Mouse (Mus musculus): ENCODE measurements around the gene Lrrc57.
"Not testable (repeated sequence)": the region's sequence is repeated elsewhere in the genome, so short reads cannot be mapped to it uniquely, and the experiment has no call there.

Gene Lrrc57

GRCm38 (mm10) chr2:120599506-120599905 lies 9.8 kb downstream of the Lrrc57 start:
- no peak for DNase-seq (ENCODE audit: low spot score)

DNA sequence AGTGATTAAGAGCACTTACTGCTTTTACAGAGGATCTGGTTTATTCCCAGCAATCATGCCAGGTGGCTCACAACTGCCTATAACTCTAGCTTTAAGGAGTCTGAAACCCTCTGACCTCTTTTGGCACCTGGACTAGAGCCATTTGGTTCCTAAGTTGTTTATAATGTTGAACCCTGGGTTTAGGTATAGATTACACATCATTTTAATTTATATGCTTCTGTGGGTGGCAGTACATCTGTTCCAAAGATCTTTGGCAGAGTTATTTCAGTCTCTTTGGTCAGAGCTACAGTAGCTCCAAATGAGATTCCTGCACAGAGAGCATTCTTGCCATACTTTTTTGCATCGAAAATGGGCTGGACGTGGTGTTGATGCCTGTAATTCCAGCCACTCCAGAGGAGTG lies 11.6 kb downstream of the Lrrc57 start:
- no peak for DNase-seq (ENCODE audit: low spot score)

- no peak for DNase-seq (ENCODE audit: low spot score)
Measured at GRCm38 (mm10) chr2:120592227-120592626, 17.1 kb downstream of the Lrrc57 start.

- DNase-seq (ENCODE audit: low spot score): no peak
Measured at GRCm38 (mm10) chr2:120589759-120590158, 19.6 kb downstream of the Lrrc57 start.

DNA sequence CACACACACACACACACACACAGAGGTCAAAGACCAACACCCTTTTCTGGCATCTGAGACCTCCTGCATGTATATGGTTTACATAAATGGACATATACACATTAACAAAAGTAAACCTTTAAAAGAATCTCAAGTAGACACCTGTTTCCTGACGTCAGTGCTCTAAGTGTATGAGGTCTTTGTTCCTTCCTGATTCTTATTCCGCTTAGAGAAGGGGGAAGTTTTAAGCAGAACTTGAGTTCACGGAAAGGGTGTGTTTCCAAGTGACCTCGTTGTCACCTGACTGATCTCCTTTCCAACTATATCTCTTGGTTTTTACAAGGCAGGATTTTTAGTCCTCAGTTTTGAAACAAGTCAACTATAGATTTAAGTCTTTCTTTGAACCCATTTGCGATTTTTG lies 31.0 kb downstream of the Lrrc57 start:
- no peak for DNase-seq (ENCODE audit: low spot score)

DNA sequence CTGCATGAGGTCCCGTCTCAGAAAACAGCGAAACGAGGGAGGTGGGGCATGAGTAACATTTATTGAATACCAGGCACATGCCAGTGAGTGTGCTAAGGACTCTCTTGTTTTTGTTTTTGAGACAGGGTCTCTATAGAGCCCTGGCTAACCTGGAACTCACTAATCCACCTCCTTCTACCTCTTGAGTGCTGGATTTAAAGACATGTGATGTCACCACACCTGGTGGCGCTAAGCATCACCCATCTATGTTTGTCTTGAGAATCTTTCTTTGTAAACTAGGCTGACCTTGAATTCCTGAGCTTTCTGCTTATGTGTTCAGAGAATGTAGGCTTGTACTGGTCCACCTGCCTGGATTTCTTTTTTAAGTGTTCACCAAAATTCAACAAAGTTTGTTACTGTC lies 31.5 kb downstream of the Lrrc57 start:
- DNase-seq (ENCODE audit: low spot score): no peak

- no peak for DNase-seq (ENCODE audit: low spot score)
Measured at GRCm38 (mm10) chr2:120575978-120576377, 33.3 kb downstream of the Lrrc57 start.

DNA sequence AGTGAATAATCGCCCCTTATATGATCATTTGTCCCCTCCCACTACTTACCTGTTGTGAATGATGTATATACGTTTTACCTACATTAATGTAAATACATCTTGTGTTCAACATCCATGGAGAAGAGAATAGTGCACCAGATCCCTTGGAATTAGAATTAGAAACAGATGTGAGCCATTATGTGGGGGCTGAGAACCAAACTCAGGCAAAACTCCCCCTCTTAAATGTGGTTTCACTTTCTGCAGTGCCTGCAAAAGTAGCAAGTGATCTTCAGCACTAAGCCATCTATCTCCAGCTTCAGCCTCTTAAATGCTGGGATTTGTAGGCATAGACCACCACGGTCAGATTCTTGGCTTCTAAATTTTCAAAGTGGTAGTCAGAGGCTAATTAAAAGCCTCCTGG lies 34.2 kb downstream of the Lrrc57 start:
- DNase-seq (ENCODE audit: low spot score): no peak

DNA sequence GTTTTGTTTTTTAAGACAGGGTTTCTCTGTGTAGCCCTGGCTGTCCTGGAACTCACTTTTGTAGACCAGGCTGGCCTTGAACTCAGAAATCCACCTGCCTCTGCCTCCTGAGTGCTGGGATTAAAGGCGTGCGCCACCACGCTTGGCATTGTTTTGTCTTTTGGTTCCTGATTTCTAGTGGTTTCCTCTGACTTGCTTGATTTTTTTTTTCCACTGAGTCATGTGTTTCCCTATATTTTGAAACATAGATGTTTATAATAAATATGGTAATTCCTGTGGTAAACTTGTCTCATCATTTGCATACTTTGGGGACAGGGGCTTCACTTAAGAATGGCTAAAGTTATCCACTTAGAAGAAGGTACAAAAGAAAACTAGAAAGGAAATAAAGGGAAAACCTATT lies 37.2 kb downstream of the Lrrc57 start:
- DNase-seq (ENCODE audit: low spot score): not testable (repeated sequence)

- DNase-seq (ENCODE audit: low spot score): no peak
Measured at GRCm38 (mm10) chr2:120571081-120571480, 38.2 kb downstream of the Lrrc57 start.

DNA sequence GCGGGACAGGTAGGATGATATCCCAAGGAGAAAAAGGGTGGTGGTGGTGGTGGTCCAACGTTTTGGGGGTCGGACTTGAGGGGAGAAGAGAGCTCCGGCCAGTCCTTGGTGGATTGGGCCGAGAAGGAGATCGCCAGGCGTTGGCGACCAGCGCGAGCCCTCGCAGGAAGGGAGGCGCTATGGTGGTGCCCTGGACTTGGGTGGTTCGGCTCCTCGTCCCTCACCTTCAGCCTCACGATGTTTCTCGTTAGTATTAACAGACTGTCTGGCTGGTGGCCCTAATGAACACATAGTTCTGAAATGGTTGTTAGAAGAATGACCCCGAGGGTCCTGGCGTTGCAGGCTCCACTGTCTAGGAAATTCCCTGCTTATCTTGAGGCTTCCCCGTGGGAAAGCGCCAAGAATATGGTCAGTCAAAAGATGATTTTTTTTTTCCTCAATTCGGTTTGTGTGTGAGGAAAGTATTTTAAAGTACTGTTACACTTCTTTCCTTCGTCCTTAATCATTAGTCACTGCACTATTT lies 41.5 kb downstream of the Lrrc57 start:
- DNase-seq (ENCODE audit: low spot score): no peak

DNA sequence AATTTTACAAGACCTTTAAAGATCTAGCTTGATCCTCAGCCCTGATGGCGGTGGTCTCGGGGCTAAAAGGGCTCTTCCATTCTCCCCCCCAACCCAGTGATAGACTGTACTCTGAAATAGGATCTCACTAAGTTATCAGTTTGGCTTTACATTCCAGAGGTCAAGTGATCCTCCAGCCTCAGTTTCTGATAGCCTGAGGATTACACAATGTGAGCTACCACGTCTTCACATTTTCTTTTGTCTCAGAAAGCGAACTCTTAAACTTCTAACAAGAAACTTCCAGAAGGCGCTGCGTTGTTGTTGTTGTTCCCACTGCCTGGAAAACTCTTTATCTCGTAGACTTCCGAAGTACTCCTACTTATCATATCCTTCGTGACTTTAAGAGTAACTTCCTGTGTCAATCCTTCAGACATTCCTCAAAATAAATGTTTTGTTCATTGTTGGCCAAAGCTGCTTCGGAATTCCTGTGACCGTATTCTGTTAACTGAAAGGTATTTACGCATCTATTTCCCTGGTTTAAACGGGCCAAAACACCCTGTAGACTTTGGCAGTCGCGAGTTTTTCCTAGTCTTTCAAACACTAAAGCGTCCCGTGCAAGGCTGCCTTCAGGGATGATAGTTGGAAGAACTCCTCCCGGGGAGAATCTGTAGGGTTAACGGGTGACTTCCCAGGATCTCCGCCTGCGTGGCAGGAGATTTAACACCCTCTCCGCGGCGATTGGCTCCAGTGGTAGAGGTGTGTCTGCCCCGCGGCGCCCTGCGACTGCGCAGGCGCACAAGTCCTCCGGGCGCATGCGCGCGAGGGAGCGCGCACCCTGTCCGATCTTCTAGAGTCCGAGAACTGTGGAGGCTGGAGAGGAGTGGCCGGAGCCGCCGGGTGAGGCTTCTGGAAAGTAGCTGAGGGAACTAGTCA lies 42.2 kb downstream of the Lrrc57 start, which contains the start of gene Snap23:
Snap23 (plus strand) TSS at position 786 of the 912 bp plus-strand sequence.
- DNase-seq (ENCODE audit: low spot score): peak; percentile 93

GRCm38 (mm10) chr2:120565363-120565762 lies 44.0 kb downstream of the Lrrc57 start:
- no peak for DNase-seq (ENCODE audit: low spot score)

DNA sequence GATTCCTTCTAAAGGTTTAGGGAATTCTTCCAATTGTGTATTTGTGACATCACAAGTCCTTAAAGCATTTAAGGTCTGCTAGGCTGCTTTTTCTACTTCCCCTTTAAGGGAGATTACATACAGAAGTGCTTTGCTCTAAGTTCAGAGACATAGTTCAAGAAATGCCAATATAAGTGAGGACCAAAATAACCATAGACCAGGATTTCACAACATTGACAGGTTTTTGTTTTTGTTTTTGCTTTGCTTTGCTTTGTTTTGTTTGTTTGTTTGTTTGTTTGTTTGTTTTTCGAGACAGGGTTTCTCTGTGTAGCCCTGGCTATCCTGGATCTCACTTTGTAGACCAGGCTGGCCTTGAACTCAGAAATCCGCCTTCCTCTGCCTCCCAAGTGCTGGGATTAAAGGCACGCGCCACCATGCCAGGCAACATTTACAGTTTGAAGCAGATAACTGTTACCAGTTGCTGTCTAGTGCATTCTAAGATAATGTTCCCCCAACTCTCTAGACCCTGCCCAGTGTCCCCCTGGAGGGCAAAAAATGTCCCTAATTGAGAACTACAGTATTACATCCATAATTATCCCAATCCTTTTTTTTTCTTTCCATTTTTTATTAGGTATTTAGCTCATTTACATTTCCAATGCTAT lies 44.7 kb downstream of the Lrrc57 start:
- DNase-seq (ENCODE audit: low spot score): not testable (repeated sequence)

- DNase-seq (ENCODE audit: low spot score): peak; percentile 87
Measured at GRCm38 (mm10) chr2:120563235-120563990, 45.9 kb downstream of the Lrrc57 start, which contains the start of gene Zfp106. Gene Zfp106 (minus strand): TSS chr2:120563843.

DNA sequence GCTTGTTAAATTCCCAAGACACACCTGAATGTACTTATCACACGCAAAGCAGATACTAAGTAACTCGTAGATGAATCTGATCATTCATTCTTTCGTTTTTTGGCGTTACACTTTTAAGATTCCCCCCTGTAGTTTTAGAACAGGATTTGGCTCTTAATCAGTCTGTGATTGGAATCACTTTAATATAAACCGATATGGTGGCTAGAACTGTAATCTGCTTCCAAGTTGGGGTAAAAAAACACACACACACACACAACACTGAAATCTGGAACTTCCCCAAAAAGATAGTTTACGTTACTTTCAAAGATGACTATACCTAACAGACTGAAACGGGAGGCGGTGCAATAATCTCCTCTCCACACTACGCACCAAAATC lies 46.5 kb downstream of the Lrrc57 start:
- no peak for DNase-seq (ENCODE audit: low spot score)

GRCm38 (mm10) chr2:120561524-120561923 lies 47.8 kb downstream of the Lrrc57 start:
- no peak for DNase-seq (ENCODE audit: low spot score)

- no peak for DNase-seq (ENCODE audit: low spot score)
Measured at GRCm38 (mm10) chr2:120558813-120559212, 50.5 kb downstream of the Lrrc57 start.

DNA sequence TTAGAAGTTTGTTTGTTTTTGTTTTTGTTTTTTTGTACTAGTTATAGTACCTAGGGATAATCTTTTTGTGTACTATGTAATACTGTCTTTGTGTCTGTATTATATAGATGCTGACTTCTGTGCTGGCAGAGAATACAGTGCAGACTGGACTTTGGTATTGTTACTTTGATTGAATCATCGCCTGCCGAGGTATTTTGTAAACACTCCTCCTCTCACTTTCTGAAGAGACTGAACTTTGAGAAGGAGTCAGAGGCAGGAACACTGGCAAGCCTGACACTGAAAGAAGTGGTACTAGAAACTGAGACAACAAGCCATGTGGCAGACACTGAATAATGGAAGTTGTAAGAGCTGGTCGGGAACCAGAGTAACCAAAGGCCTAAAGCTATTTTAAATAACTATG lies 52.5 kb downstream of the Lrrc57 start:
- DNase-seq (ENCODE audit: low spot score): no peak

Measured in testis, postnatal 10 days (tissue).